Mouse (Mus musculus) CH12.LX (cell line): ENCODE measurements around the gene Mfsd10. TPM values are rescaled to one million over a fixed set of nuclear protein-coding genes. Genes with fewer than 3 reads are reported as not detected.
A peak's percentile ranks its signal among the peaks of the same experiment; 100 is the strongest.

Experiments used
- DNase-seq: peaks from one replicate; pipeline ENCODE4 v3.0.0-alpha.2; 2013; ENCODE audit errors: extremely low read depth
- H3K27ac ChIP-seq: 2 replicates; pipeline ENCODE4 v1.5.1; 2012; ENCODE audit warnings: low read depth, mild to moderate bottlenecking, control low read depth, moderate library complexity; ENCODE audit not compliant: insufficient read depth
- H3K27me3 ChIP-seq: replicated peaks from 2 replicates; pipeline ENCODE3; 2012; ENCODE audit warnings: inconsistent platforms
- H3K36me3 ChIP-seq, 2 experiments: replicated peaks in 1 of 2; 2 replicates each; pipeline versions ENCODE3 to v1.6.1; 2012; ENCODE audit warnings: inconsistent platforms in 1 of 2, low read length in 1 of 2, mild to moderate bottlenecking in 1 of 2, mixed read lengths in 1 of 2, moderate library complexity in 1 of 2; ENCODE audit not compliant: control insufficient read depth in 1 of 2, insufficient read depth in 1 of 2
- H3K4me1 ChIP-seq, 2 experiments: 2 replicates each; pipeline ENCODE4 v1.6.1; 2012; ENCODE audit warnings: inconsistent platforms in 1 of 2, moderate library complexity in 1 of 2; ENCODE audit not compliant: insufficient read depth in 2 of 2, control insufficient read depth in 1 of 2
- H3K4me2 ChIP-seq: 2 replicates; pipeline ENCODE4 v1.6.1; 2012; ENCODE audit warnings: low read depth, mild to moderate bottlenecking, control low read depth; ENCODE audit not compliant: poor library complexity, insufficient read depth, severe bottlenecking
- H3K4me3 ChIP-seq, 3 experiments: fragments of 150-350 bp in 1 of 3; sonication (generic) in 1 of 3; replicated peaks in 1 of 3; 2 replicates each; pipeline versions ENCODE3 to v1.5.1; 2011 to 2012; ENCODE audit warnings: low read depth in 2 of 3, low read length in 2 of 3, mild to moderate bottlenecking in 2 of 3, moderate library complexity in 2 of 3, control low read depth in 1 of 3, improper control_type of control experiment in 1 of 3, inconsistent platforms in 1 of 3, mixed read lengths in 1 of 3; ENCODE audit not compliant: poor library complexity in 1 of 3
- H3K79me2 ChIP-seq: replicated peaks from 2 replicates; pipeline ENCODE4 v1.6.1; 2012; ENCODE audit warnings: mild to moderate bottlenecking, moderate library complexity; ENCODE audit not compliant: control insufficient read depth, poor library complexity, insufficient read depth, severe bottlenecking; ENCODE audit errors: extremely low read depth
- H3K9ac ChIP-seq: 2 replicates; pipeline ENCODE4 v1.6.1; 2012; ENCODE audit warnings: low read depth, mild to moderate bottlenecking, control low read depth, moderate library complexity; ENCODE audit not compliant: insufficient read depth
- H3K9me3 ChIP-seq: replicated peaks from 2 replicates; pipeline ENCODE3; 2012; ENCODE audit warnings: low read length, inconsistent platforms, mixed read lengths
- BHLHE40 ChIP-seq: IDR thresholded peaks from 2 replicates; pipeline ENCODE4 v1.6.1; 2011; ENCODE audit warnings: mild to moderate bottlenecking, low read depth, low read length, improper control_type of control experiment
- CHD1 ChIP-seq: IDR thresholded peaks from 2 replicates; pipeline ENCODE4 v1.6.1; 2012; ENCODE audit warnings: low read depth, low read length, improper control_type of control experiment, inconsistent platforms
- CHD2 ChIP-seq: IDR thresholded peaks from 2 replicates; pipeline ENCODE4 v1.6.1; 2011; ENCODE audit warnings: low read length, improper control_type of control experiment
- CTCF ChIP-seq, 2 experiments: IDR thresholded peaks in 1 of 2; conservative IDR thresholded peaks in 1 of 2; 2 replicates each; pipeline ENCODE4 v1.5.1; 2011 to 2012; ENCODE audit warnings: low read depth in 2 of 2, low read length in 2 of 2, improper control_type of control experiment in 1 of 2, inconsistent platforms in 1 of 2, mild to moderate bottlenecking in 1 of 2, moderate library complexity in 1 of 2
- E2F4 ChIP-seq: IDR thresholded peaks from 2 replicates; pipeline ENCODE4 v1.6.1; 2011; ENCODE audit warnings: low read depth, low read length, improper control_type of control experiment; ENCODE audit not compliant: insufficient replicate concordance
- ELF1 ChIP-seq: IDR thresholded peaks from 2 replicates; pipeline ENCODE4 v1.6.1; 2014; ENCODE audit warnings: low read depth, mild to moderate bottlenecking, inconsistent platforms, low read length, improper control_type of control experiment
- EP300 ChIP-seq: IDR thresholded peaks from 2 replicates; pipeline ENCODE4 v1.6.1; 2011; ENCODE audit warnings: low read length, improper control_type of control experiment
- ETS1 ChIP-seq: conservative IDR thresholded peaks from 2 replicates; pipeline ENCODE4 v1.6.1; 2012; ENCODE audit warnings: low read depth, mild to moderate bottlenecking, inconsistent platforms, low read length, improper control_type of control experiment, moderate library complexity
- GABPA ChIP-seq: IDR thresholded peaks from 2 replicates; pipeline ENCODE4 v1.6.1; 2012; ENCODE audit warnings: low read depth, low read length, improper control_type of control experiment, inconsistent platforms; ENCODE audit not compliant: insufficient replicate concordance
- HCFC1 ChIP-seq: IDR thresholded peaks from 2 replicates; pipeline ENCODE4 v1.6.1; 2012; ENCODE audit warnings: low read depth, mild to moderate bottlenecking, inconsistent platforms, low read length, improper control_type of control experiment
- IRF4 ChIP-seq: IDR thresholded peaks from 2 replicates; pipeline ENCODE4 v1.6.1; 2014; ENCODE audit warnings: low read depth, mild to moderate bottlenecking, inconsistent platforms, low read length, improper control_type of control experiment
- JUN ChIP-seq: IDR thresholded peaks from 2 replicates; pipeline ENCODE4 v1.6.1; 2011; ENCODE audit warnings: low read depth, mild to moderate bottlenecking, low read length, improper control_type of control experiment, moderate library complexity; ENCODE audit not compliant: insufficient read depth
- JUND ChIP-seq: conservative IDR thresholded peaks from 2 replicates; pipeline ENCODE4 v1.6.1; 2011; ENCODE audit warnings: low read depth, low read length, improper control_type of control experiment
- KAT2A ChIP-seq: IDR thresholded peaks from 2 replicates; pipeline ENCODE4 v1.6.1; 2012; ENCODE audit warnings: low read length, improper control_type of control experiment, inconsistent platforms; ENCODE audit not compliant: insufficient replicate concordance
- MAFK ChIP-seq: IDR thresholded peaks from 2 replicates; pipeline ENCODE4 v1.6.1; 2011; ENCODE audit warnings: low read length, improper control_type of control experiment; ENCODE audit not compliant: insufficient replicate concordance
- MAX ChIP-seq: IDR thresholded peaks from 2 replicates; pipeline ENCODE4 v1.6.1; 2011; ENCODE audit warnings: low read length, improper control_type of control experiment
- MAZ ChIP-seq: IDR thresholded peaks from 2 replicates; pipeline ENCODE4 v1.6.1; 2012; ENCODE audit warnings: low read depth, mild to moderate bottlenecking, inconsistent platforms, low read length, improper control_type of control experiment, moderate library complexity
- MEF2A ChIP-seq: IDR thresholded peaks from 2 replicates; pipeline ENCODE4 v1.6.1; 2014; ENCODE audit warnings: low read depth, mild to moderate bottlenecking, inconsistent platforms, low read length, improper control_type of control experiment, borderline replicate concordance
- MXI1 ChIP-seq: IDR thresholded peaks from 2 replicates; pipeline ENCODE4 v1.6.1; 2011; ENCODE audit warnings: mild to moderate bottlenecking, low read depth, low read length, improper control_type of control experiment
- MYC ChIP-seq: IDR thresholded peaks from 2 replicates; pipeline ENCODE4 v1.6.1; 2011; ENCODE audit warnings: low read depth, mild to moderate bottlenecking, improper control_type of control experiment, low read length
- NELFE ChIP-seq: IDR thresholded peaks from 2 replicates; pipeline ENCODE4 v1.6.1; 2011; ENCODE audit warnings: low read depth, low read length, improper control_type of control experiment
- NRF1 ChIP-seq: IDR thresholded peaks from 2 replicates; pipeline ENCODE4 v1.6.1; 2014; ENCODE audit warnings: low read depth, mild to moderate bottlenecking, inconsistent platforms, low read length, improper control_type of control experiment, moderate library complexity
- PAX5 ChIP-seq: IDR thresholded peaks from 2 replicates; pipeline ENCODE4 v1.6.1; 2012; ENCODE audit warnings: low read length, inconsistent platforms, mixed read lengths
- POLR2A ChIP-seq: IDR thresholded peaks from 2 replicates; pipeline ENCODE4 v1.6.1; 2011; ENCODE audit warnings: low read depth, mild to moderate bottlenecking, improper control_type of control experiment, low read length
- POLR2AphosphoS2 ChIP-seq: IDR thresholded peaks from 2 replicates; pipeline ENCODE4 v1.6.1; 2011; ENCODE audit warnings: low read depth, low read length, improper control_type of control experiment
- RAD21 ChIP-seq: IDR thresholded peaks from 2 replicates; pipeline ENCODE4 v1.6.1; 2011; ENCODE audit warnings: low read depth, mild to moderate bottlenecking, low read length, improper control_type of control experiment, moderate library complexity
- RCOR1 ChIP-seq: conservative IDR thresholded peaks from 2 replicates; pipeline ENCODE4 v1.6.1; 2012; ENCODE audit warnings: low read depth, mild to moderate bottlenecking, inconsistent platforms, low read length, improper control_type of control experiment
- SIN3A ChIP-seq: IDR thresholded peaks from 2 replicates; pipeline ENCODE4 v1.6.1; 2012; ENCODE audit warnings: low read length, improper control_type of control experiment, inconsistent platforms
- SMC3 ChIP-seq: IDR thresholded peaks from 2 replicates; pipeline ENCODE4 v1.6.1; 2011; ENCODE audit warnings: low read depth, low read length, improper control_type of control experiment
- TBP ChIP-seq: conservative IDR thresholded peaks from 2 replicates; pipeline ENCODE4 v1.6.1; 2011; ENCODE audit warnings: low read depth, low read length, improper control_type of control experiment
- TCF12 ChIP-seq: IDR thresholded peaks from 2 replicates; pipeline ENCODE4 v1.6.1; 2014; ENCODE audit warnings: low read depth, mild to moderate bottlenecking, inconsistent platforms, low read length, improper control_type of control experiment
- UBTF ChIP-seq: IDR thresholded peaks from 2 replicates; pipeline ENCODE4 v1.6.1; 2012; ENCODE audit warnings: low read depth, mild to moderate bottlenecking, inconsistent platforms, low read length, improper control_type of control experiment, moderate library complexity
- USF1 ChIP-seq: IDR thresholded peaks from 2 replicates; pipeline ENCODE4 v1.6.1; 2014; ENCODE audit warnings: low read depth, mild to moderate bottlenecking, inconsistent platforms, low read length, improper control_type of control experiment
- ZC3H11A ChIP-seq: IDR thresholded peaks from 2 replicates; pipeline ENCODE4 v1.6.1; 2012; ENCODE audit warnings: low read depth, mild to moderate bottlenecking, inconsistent platforms, low read length, improper control_type of control experiment
- ZKSCAN1 ChIP-seq: IDR thresholded peaks from 2 replicates; pipeline ENCODE4 v1.6.1; 2012; ENCODE audit warnings: low read depth, inconsistent platforms, low read length, improper control_type of control experiment, borderline replicate concordance
- ZMIZ1 ChIP-seq: IDR thresholded peaks from 2 replicates; pipeline ENCODE4 v1.6.1; 2012; ENCODE audit warnings: low read depth, mild to moderate bottlenecking, inconsistent platforms, low read length, improper control_type of control experiment
- ZNF384 ChIP-seq: IDR thresholded peaks from 2 replicates; pipeline ENCODE4 v1.6.1; 2012; ENCODE audit warnings: low read depth, low read length, improper control_type of control experiment, inconsistent platforms
- dilution Hi-C: fragments of 300-500 bp; cut with MboI; formaldehyde crosslinking; loops from 2 replicates; pipeline ENCODE4 v1.14.3; 2020; ENCODE audit warnings: low sequenced_read_pairs; ENCODE audit not compliant: extremely low pct_unique_long_range_greater_than_20kb, extremely low pct_ligation_motif_present
- in situ Hi-C: fragments of 300-500 bp; cut with MboI; formaldehyde crosslinking; loops from 3 replicates; pipeline ENCODE4 v1.14.3; 2019; ENCODE audit warnings: low sequenced_read_pairs, low pct_ligation_motif_present, low pct_unique_long_range_greater_than_20kb, mixed read lengths
- polyA plus RNA-seq: library from polyadenylated mRNA; unstranded; fragments of >175 nt; gene quantifications from 2 replicates; pipeline ENCODE4 v1.2.1, GENCODE M21; 2012; ENCODE audit warnings: low read depth; ENCODE audit not compliant: insufficient read length
- total RNA-seq, 2 experiments: library from RNA; depleted of rRNA; stranded (reverse); fragments of 300-350 nt in 1 of 2; fragments of >200 nt in 1 of 2; gene quantifications; 2 replicates each; pipeline ENCODE4 v1.2.3; 2012 to 2014

Mfsd10 gene
- 67.0 and 67.5 TPM in 2 replicates for total RNA-seq (2012; rRNA removed)
- total RNA-seq (2014; rRNA removed): 40.4 and 42.1 TPM in 2 replicates
- polyA plus RNA-seq: 78.6 and 92.6 TPM in 2 replicates

GRCm38 (mm10) chr5:34636481-34637287, at the start of gene Mfsd10:
Gene Mfsd10, minus strand, starts transcription at chr5:34637212.
- DNase-seq: peak; percentile 82
- dilution Hi-C loops: no loop called here
- Histone ChIP-seq H3K79me2 (0 out of 2 replicates have a peak, but pooled peaks cover 9% of the 10 kb centered on the region), H3K36me3 (peaks cover 59 to 80% of the 10 kb centered on the region in 2 experiments), H3K9me3 (no peaks in the 10 kb centered on the region), H3K4me3 (peak within 1 kb of the TSS; percentile 74 to 94 (median 75)), H3K4me2 (peak within 1 kb of the TSS; percentile 24), H3K9ac (peak within 1 kb of the TSS; percentile 68), H3K4me1 (peaks cover 7 to 26% of the 10 kb centered on the region in 2 experiments; a peak in 3 of 4 replicates), H3K27ac (peak within 1 kb of the TSS; percentile 86), H3K27me3 (no peaks in the 10 kb centered on the region)
- in situ Hi-C loops: loop anchor here (5.0 kb wide), 1 partner anchor 109 kb away; the partner anchor contains the start of gene Sh3bp2
- TF ChIP-seq ZC3H11A (no peak), MXI1 (peak; percentile 91), MEF2A (no peak), CHD2 (0 out of 2 replicates have a peak, but pooled peaks have one; percentile 14), MAX (peak; percentile 88), CTCF (conservative IDR thresholded peaks at IDR 0.05 in 1 of 2, IDR thresholded peaks at IDR 0.05 in 1 of 2; ENCODE audit: low read depth in 2 of 2, low read length in 2 of 2) (peak in 1 of 2 experiments; percentile 69; a peak in 2 of 4 replicates), HCFC1 (peak; percentile 55), BHLHE40 (peak; percentile 94), ELF1 (peak; percentile 76), ZKSCAN1 (no peak), UBTF (0 out of 2 replicates have a peak, but pooled peaks have one; percentile 41), E2F4 (peak; percentile 92; the same call in 1 of the 2 replicates), ZMIZ1 (peak; percentile 33), USF1 (peak; percentile 13; the same call in 1 of the 2 replicates), RCOR1 (no peak), ETS1 (peak; percentile 57), RAD21 (peak; percentile 28), SMC3 (peak; percentile 43; the same call in 1 of the 2 replicates), EP300 (no peak), PAX5 (no peak), NELFE (peak; percentile 74), SIN3A (peak; percentile 94), JUN (no peak), JUND (no peak), CHD1 (no peak), KAT2A (0 out of 2 replicates have a peak, but pooled peaks have one; percentile 51), POLR2AphosphoS2 (peak; percentile 70; the same call in 1 of the 2 replicates), TBP (peak; percentile 30; the same call in 1 of the 2 replicates), MAFK (no peak), POLR2A (peak; percentile 69), MAZ (0 out of 2 replicates have a peak, but pooled peaks have one; percentile 17), IRF4 (peak; percentile 64), ZNF384 (no peak), NRF1 (no peak; the same call in 1 of the 2 replicates), MYC (peak; percentile 78), GABPA (no peak), TCF12 (peak; percentile 16; the same call in 1 of the 2 replicates)
